In genomic region chr6:51272136-51272736, GRCm38 (mm10) we compare ENCODE assay signal across 12 mouse cellular contexts.
DNase-seq lines count a peak whose midpoint lies in the region; ATAC-seq and TF ChIP-seq lines count a peak whose summit lies in the region.
"Had no signal": no experiment of that assay in that cellular context is flagged by ENCODE, and none has a peak within 500 bp of the region (broad histone marks: within the 10 kb centered on the region; RNA-seq: fewer than 3 reads in every experiment).

No protein-coding gene starts in this region.

- TF ChIP-seq CTCF in forebrain, postnatal 0 days (IDR thresholded peaks at IDR 0.05; ENCODE audit: low read depth): no peak

- peaks cover 33% of the 10 kb centered on the region for H3K27me3 ChIP-seq in hindbrain, embryonic 13.5 days
- peaks cover 14% of the 10 kb centered on the region for H3K27me3 ChIP-seq in liver, embryonic 13.5 days
- H3K27me3 ChIP-seq in neural tube, embryonic 13.5 days: peaks cover 20% of the 10 kb centered on the region
- 0 out of 2 replicates have a peak, but pooled peaks cover 3% of the 10 kb centered on the region for H3K27me3 ChIP-seq in forebrain, postnatal 0 days (ENCODE audit: insufficient read depth, low read length)
- H3K27me3 ChIP-seq: limb, embryonic 12.5 days had no signal

- H3K36me3 ChIP-seq in hindbrain, embryonic 13.5 days: no peaks in the 10 kb centered on the region
- H3K36me3 ChIP-seq in liver, embryonic 13.5 days: no peaks in the 10 kb centered on the region
- H3K36me3 ChIP-seq in neural tube, embryonic 13.5 days: no peaks in the 10 kb centered on the region
- H3K36me3 ChIP-seq in forebrain, postnatal 0 days (ENCODE audit: insufficient read depth): no peaks in the 10 kb centered on the region
- H3K36me3 ChIP-seq: forebrain, embryonic 10.5 days; limb, embryonic 12.5 days had no signal

- peaks cover 19% of the 10 kb centered on the region for H3K4me1 ChIP-seq in hindbrain, embryonic 13.5 days (replicated peaks)
- H3K4me1 ChIP-seq in liver, embryonic 13.5 days (replicated peaks): peaks cover 29% of the 10 kb centered on the region
- H3K4me1 ChIP-seq in neural tube, embryonic 13.5 days (replicated peaks): peaks cover 18% of the 10 kb centered on the region
- no peaks in the 10 kb centered on the region for H3K4me1 ChIP-seq in forebrain, postnatal 0 days (ENCODE audit: insufficient read depth)

- no peak overlapping the region for H3K9ac ChIP-seq in hindbrain, embryonic 13.5 days
- no peak overlapping the region for H3K9ac ChIP-seq in liver, embryonic 13.5 days
- H3K9ac ChIP-seq in neural tube, embryonic 13.5 days: no peak overlapping the region
- H3K9ac ChIP-seq in forebrain, postnatal 0 days: no peak overlapping the region
- H3K9ac ChIP-seq: limb, embryonic 12.5 days had no signal

- no peak overlapping the region for H3K4me3 ChIP-seq in hindbrain, embryonic 13.5 days
- H3K4me3 ChIP-seq in liver, embryonic 13.5 days (replicated peaks): no peak overlapping the region
- H3K4me3 ChIP-seq in neural tube, embryonic 13.5 days: no peak overlapping the region
- no peak overlapping the region for H3K4me3 ChIP-seq in forebrain, postnatal 0 days (ENCODE audit: low read depth, low read length)
- H3K4me3 ChIP-seq: heart, adult 2 months; limb, embryonic 12.5 days had no signal

- no peak overlapping the region for H3K4me2 ChIP-seq in hindbrain, embryonic 13.5 days
- peak overlapping the region; percentile 17 for H3K4me2 ChIP-seq in liver, embryonic 13.5 days
- peak overlapping the region; percentile 13; the same call in 1 of the 2 replicates for H3K4me2 ChIP-seq in neural tube, embryonic 13.5 days
- no peak overlapping the region for H3K4me2 ChIP-seq in forebrain, postnatal 0 days (ENCODE audit: low read depth)

- peak overlapping the region; percentile 64 for H3K27ac ChIP-seq in hindbrain, embryonic 13.5 days
- no peak overlapping the region; the same call in 1 of the 2 replicates for H3K27ac ChIP-seq in liver, embryonic 13.5 days
- peak overlapping the region; percentile 56 for H3K27ac ChIP-seq in neural tube, embryonic 13.5 days (replicated peaks)
- H3K27ac ChIP-seq in forebrain, postnatal 0 days (ENCODE audit: low read depth, low read length): no peak overlapping the region
- H3K27ac ChIP-seq: forebrain, embryonic 10.5 days; heart, adult 2 months; limb, embryonic 12.5 days had no signal

- peak; percentile 4 for DNase-seq in adrenal gland, adult 2 months
- DNase-seq in adrenal gland, adult (ENCODE audit: inconsistent age in 2 of 2, low spot score in 1 of 2): no peak
- no peak for DNase-seq in liver, embryonic 13.5 days
- DNase-seq in layer of hippocampus, postnatal 10 days (ENCODE audit: low spot score in 2 of 2): no peak
- no peak for DNase-seq in adrenal gland, postnatal 14 days
- no peak for DNase-seq in forebrain, postnatal 0 days
- DNase-seq: heart, adult 2 months; right cerebral cortex, adult 18-20 months had no signal

- H3K9me3 ChIP-seq in hindbrain, embryonic 13.5 days: no peaks in the 10 kb centered on the region
- H3K9me3 ChIP-seq in liver, embryonic 13.5 days (replicated peaks): no peaks in the 10 kb centered on the region
- H3K9me3 ChIP-seq in neural tube, embryonic 13.5 days: no peaks in the 10 kb centered on the region
- H3K9me3 ChIP-seq in forebrain, postnatal 0 days (ENCODE audit: low read length): no peaks in the 10 kb centered on the region
- H3K9me3 ChIP-seq: forebrain, embryonic 10.5 days; limb, embryonic 12.5 days had no signal

- peak; percentile 41; the same call in 1 of the 2 replicates for ATAC-seq in hindbrain, embryonic 13.5 days (ENCODE audit: low FRiP score)
- ATAC-seq in liver, embryonic 13.5 days (ENCODE audit: low read depth): no peak
- ATAC-seq in neural tube, embryonic 13.5 days (ENCODE audit: low read depth): peak; percentile 40; the same call in 1 of the 2 replicates
- no peak for ATAC-seq in forebrain, postnatal 0 days

- 78% methylated on average over 19 of the region's 19 CpGs for WGBS in hindbrain, embryonic 13.5 days
- WGBS in liver, embryonic 13.5 days (ENCODE audit: insufficient replicate concordance): 78% methylated on average over 19 of the region's 19 CpGs
- WGBS in neural tube, embryonic 13.5 days: 79% methylated on average over 19 of the region's 19 CpGs
- 88% methylated on average over 19 of the region's 19 CpGs for WGBS in forebrain, postnatal 0 days

Comparison
In these comparisons a context has a peak if more than half of its experiments do, and no peak if none do; other contexts are left out.
1. ATAC-seq: peak in hindbrain, embryonic 13.5 days (single experiment) and neural tube, embryonic 13.5 days (single experiment); none in liver, embryonic 13.5 days (single experiment) and forebrain, postnatal 0 days (single experiment).
2. H3K27ac ChIP-seq: peak in hindbrain, embryonic 13.5 days (single experiment) and neural tube, embryonic 13.5 days (single experiment); none in liver, embryonic 13.5 days (single experiment) and forebrain, postnatal 0 days (single experiment).
3. H3K4me2 ChIP-seq: peak in liver, embryonic 13.5 days (single experiment) and neural tube, embryonic 13.5 days (single experiment); none in hindbrain, embryonic 13.5 days (single experiment) and forebrain, postnatal 0 days (single experiment).